Mouse (Mus musculus) 3T3-L1 (cell line): ENCODE data around the gene Glrb.

Source experiments
- DNase-seq: peaks from one replicate; pipeline ENCODE4 v3.0.0-alpha.2; 2015; ENCODE audit warnings: low read depth, low spot score

Glrb gene

GRCm38 (mm10) chr3:80823975-80824374, 89.5 kb downstream of the Glrb start:
- no peak for DNase-seq

- DNase-seq, result no peak
Observed at GRCm38 (mm10) chr3:80818619-80819018, 94.8 kb downstream of the Glrb start.

GRCm38 (mm10) chr3:80813734-80814133, 99.7 kb downstream of the Glrb start:
- no peak for DNase-seq

GRCm38 (mm10) chr3:80812237-80812636, 101.2 kb downstream of the Glrb start:
- no peak for DNase-seq

GRCm38 (mm10) chr3:80805327-80805726, 108.1 kb downstream of the Glrb start:
- DNase-seq, result peak; percentile 57

GRCm38 (mm10) chr3:80803811-80804210, 109.6 kb downstream of the Glrb start:
- DNase-seq, result no peak

- DNase-seq, result no peak
Observed at GRCm38 (mm10) chr3:80803211-80803610, 110.2 kb downstream of the Glrb start.

GRCm38 (mm10) chr3:80802596-80803081, 110.8 kb downstream of the Glrb start, which contains the start of gene Gria2:
Gene Gria2 (minus strand): TSS chr3:80802835.
- peak; percentile 66 for DNase-seq

- DNase-seq, result no peak
Observed at GRCm38 (mm10) chr3:80801827-80802310, 111.6 kb downstream of the Glrb start.

GRCm38 (mm10) chr3:80800995-80801826, 112.2 kb downstream of the Glrb start:
- DNase-seq, result no peak

- no peak for DNase-seq
Observed at GRCm38 (mm10) chr3:80800299-80800994, 113.0 kb downstream of the Glrb start.

- DNase-seq, result no peak
Observed at GRCm38 (mm10) chr3:80797935-80798334, 115.5 kb downstream of the Glrb start.

- peak; percentile 27 for DNase-seq
Observed at GRCm38 (mm10) chr3:80796764-80797163, 116.7 kb downstream of the Glrb start.

- DNase-seq, result no peak
Observed at GRCm38 (mm10) chr3:80795284-80795683, 118.2 kb downstream of the Glrb start.
